ENCODE assay signal across 16 mouse cellular contexts in genomic region chr5:39931890-39932289, GRCm38 (mm10).
DNase-seq lines count a peak whose midpoint lies in the region; ATAC-seq lines count a peak whose summit lies in the region.
"Had no signal": no experiment of that assay in that cellular context is flagged by ENCODE, and none has a peak within 500 bp of the region (broad histone marks: within the 10 kb centered on the region; RNA-seq: fewer than 3 reads in every experiment).

No protein-coding gene starts in this region.

- peak; percentile 95 for ATAC-seq in frontal cortex, adult (ENCODE audit: low TSS enrichment)
- ATAC-seq: activated CD4-positive, CD25-positive, alpha-beta regulatory T cell, adult 4 months; CD4-positive, CD25-positive, alpha-beta regulatory T cell, adult 4 months; Patski had no signal

- DNase-seq in frontal cortex, postnatal 25 days (ENCODE audit: low spot score in 2 of 2), result no peak
- DNase-seq: adrenal gland, adult 2 months; adrenal gland, adult 8-10 months; adrenal gland, postnatal 10 days; adrenal gland, postnatal 14 days; adrenal gland, postnatal 25 days; adrenal gland, postnatal 36 days; B cell, adult 2 months; cerebellum, adult 11 months; cerebellum, adult 11-12 months; cerebellum, adult 18-20 months; cerebellum, adult 2 months had no signal
